Mouse (Mus musculus) liver, embryonic 11.5 days (tissue): ENCODE results near the gene Vmn2r67. TPM values are rescaled to one million over a fixed set of nuclear protein-coding genes. Genes with fewer than 3 reads are reported as not detected.
"Not testable (repeated sequence)": the region's sequence is repeated elsewhere in the genome, so short reads cannot be mapped to it uniquely, and the experiment has no call there.

Experiments used
- ATAC-seq: fragments of 200-750 bp; cut with Nextera tagmentation; replicated peaks from 2 replicates; pipeline ENCODE4 v1.8.0; 2017; ENCODE audit warnings: moderate number of reproducible peaks, mild to moderate bottlenecking, moderate TSS enrichment, moderate library complexity; ENCODE audit not compliant: low FRiP score
- DNase-seq: peaks from one replicate; pipeline ENCODE4 v3.0.0-alpha.2; 2017; ENCODE audit warnings: low spot score
- H3K27ac ChIP-seq: fragments of 300-500 bp; sonication (generic); 2 replicates; pipeline ENCODE4 v1.5.1; 2014; ENCODE audit warnings: mild to moderate bottlenecking, low read depth, low read length, control low read depth
- H3K27me3 ChIP-seq: fragments of 300-500 bp; sonication (generic); replicated peaks from 2 replicates; pipeline ENCODE4 v1.6.1; 2014; ENCODE audit warnings: low read length, mixed read lengths; ENCODE audit not compliant: control insufficient read depth, insufficient read depth
- H3K36me3 ChIP-seq: fragments of 300-500 bp; sonication (generic); 2 replicates; pipeline ENCODE4 v1.6.1; 2014; ENCODE audit warnings: mild to moderate bottlenecking, low read length, moderate library complexity, mixed read lengths; ENCODE audit not compliant: control insufficient read depth, insufficient read depth
- H3K4me1 ChIP-seq: fragments of 300-500 bp; sonication (generic); replicated peaks from 2 replicates; pipeline ENCODE4 v1.6.1; 2014; ENCODE audit warnings: low read length, mixed read lengths; ENCODE audit not compliant: control insufficient read depth, insufficient read depth
- H3K4me2 ChIP-seq: fragments of 300-500 bp; sonication (generic); 2 replicates; pipeline ENCODE4 v1.6.1; 2014; ENCODE audit warnings: mild to moderate bottlenecking, control low read depth, moderate library complexity
- H3K4me3 ChIP-seq: fragments of 300-500 bp; sonication (generic); 2 replicates; pipeline ENCODE4 v1.5.1; 2014; ENCODE audit warnings: low read depth, low read length, control low read depth
- H3K9ac ChIP-seq: fragments of 300-500 bp; sonication (generic); 2 replicates; pipeline ENCODE4 v1.6.1; 2014; ENCODE audit warnings: low read depth, low read length, control low read depth
- H3K9me3 ChIP-seq: fragments of 300-500 bp; sonication (generic); 2 replicates; pipeline ENCODE4 v1.6.1; 2016; ENCODE audit warnings: low read length, inconsistent platforms, mixed read lengths; ENCODE audit not compliant: control insufficient read depth
- WGBS: fragments of 180-500 bp; shearing (Covaris S2); extraction: QIAGEN DNeasy Blood & Tissue Kit; methylation state at CpG from one replicate; pipeline ENCODE4 v1.1.7; 2014; 5-methylcytosine and 5-hydroxymethylcytosine counted together
- polyA plus RNA-seq: library from polyadenylated mRNA; unstranded; fragments of >200 nt; fragmentation: Nextera tagmentation; extraction: Ambion mirVana; gene quantifications from 2 replicates; pipeline ENCODE4 v1.2.1, GENCODE M21; 2014

Gene Vmn2r67
- not detected in 2 replicates for polyA plus RNA-seq

DNA sequence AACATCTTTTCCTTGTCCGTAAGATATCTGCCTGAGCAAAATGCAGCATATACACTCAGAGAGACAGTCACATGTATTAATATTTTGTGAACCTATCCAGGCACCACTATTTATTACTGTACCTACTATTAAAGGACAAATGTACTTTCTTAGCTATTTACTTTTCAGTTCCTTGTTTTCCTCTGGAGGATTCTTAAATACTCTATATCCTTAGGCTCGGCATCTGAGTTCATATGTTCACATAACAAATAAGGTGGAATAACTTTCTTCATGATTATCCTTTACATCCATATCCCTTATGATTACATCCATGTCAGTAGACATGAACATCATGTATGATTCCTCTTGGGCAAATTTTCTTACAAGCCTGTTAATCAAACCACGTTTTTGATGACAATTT is at the start of gene Vmn2r67:
TSS of gene Vmn2r67 (minus strand) at position 101 of the 400 bp plus-strand sequence.
- Histone ChIP-seq H3K4me2 (no peak within 1 kb of the TSS), H3K27ac (no peak within 1 kb of the TSS), H3K27me3 (no peaks in the 10 kb centered on the region), H3K9ac (no peak within 1 kb of the TSS), H3K4me1 (no peaks in the 10 kb centered on the region), H3K9me3 (no peaks in the 10 kb centered on the region), H3K36me3 (no peaks in the 10 kb centered on the region), H3K4me3 (no peak within 1 kb of the TSS)
- no peak for DNase-seq
- ATAC-seq = no peak
- WGBS = 69% methylated on average over 3 of the region's 3 CpGs

DNA sequence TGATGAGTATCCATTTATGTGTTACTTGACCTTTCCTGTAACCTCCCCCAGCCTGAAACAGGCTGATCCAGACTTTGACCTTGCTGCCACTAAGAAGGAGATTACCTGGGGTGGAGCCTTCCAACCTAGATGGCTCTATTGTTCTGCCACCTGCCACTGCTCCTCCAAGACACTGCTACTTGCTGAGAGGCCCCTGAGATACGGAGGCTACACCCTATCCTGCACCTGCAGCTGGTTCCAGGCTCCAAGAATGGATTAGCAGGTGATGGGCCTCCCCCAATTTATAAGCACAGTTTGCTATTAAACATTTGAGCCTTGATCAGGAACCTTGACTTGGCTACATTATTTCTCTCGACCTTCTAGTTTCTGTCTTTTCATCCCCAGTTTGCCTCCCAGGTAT is 51.3 kb downstream of the Vmn2r67 start:
- H3K4me3 ChIP-seq, H3K4me1 ChIP-seq, H3K36me3 ChIP-seq, H3K27me3 ChIP-seq, H3K9ac ChIP-seq, H3K27ac ChIP-seq, H3K4me2 ChIP-seq, ATAC-seq, DNase-seq, H3K9me3 ChIP-seq: not testable (repeated sequence)
- WGBS = 43% methylated on average over 2 of the region's 2 CpGs

Other genes starting within 250 kb of the Vmn2r67 start
- not detected in 2 replicates for gene Vmn2r65, start 191.9 kb downstream of the Vmn2r67 start, polyA plus RNA-seq
- not detected in 2 replicates for gene Vmn2r66, start 143.7 kb downstream of the Vmn2r67 start, polyA plus RNA-seq
- not detected in 2 replicates for gene Vmn2r68, start 81.8 kb upstream of the Vmn2r67 start, polyA plus RNA-seq